Mouse (Mus musculus): ENCODE measurements around the gene Tmem270. TPM values are rescaled to one million over a fixed set of nuclear protein-coding genes. Genes with fewer than 3 reads are reported as not detected.

The Tmem270 gene
- polyA plus RNA-seq, 1 experiment from 2014 or later: not detected

GRCm38 (mm10) chr5:134883077-134883476 is 23.5 kb downstream of the Tmem270 start:
- no peak for ATAC-seq (ENCODE audit: insufficient read depth)

GRCm38 (mm10) chr5:134876801-134877200 is 29.7 kb downstream of the Tmem270 start:
- H3K4me2 ChIP-seq: no peak overlapping the region
- H3K4me1 ChIP-seq (replicated peaks): no peaks in the 10 kb centered on the region
- no peaks in the 10 kb centered on the region for H3K36me3 ChIP-seq (replicated peaks)
- no peak overlapping the region for H3K9ac ChIP-seq
- WGBS (ENCODE audit: insufficient replicate concordance): 56% methylated on average over 10 of the region's 10 CpGs
- H3K27me3 ChIP-seq: no peaks in the 10 kb centered on the region
- no peak overlapping the region for H3K4me3 ChIP-seq (replicated peaks)
- no peak for ATAC-seq (ENCODE audit: insufficient read depth)
- H3K9me3 ChIP-seq (replicated peaks): no peaks in the 10 kb centered on the region
- H3K27ac ChIP-seq (replicated peaks): no peak overlapping the region

More at GRCm38 (mm10) chr5:134883077-134883476, 23.5 kb downstream of the Tmem270 start:
- Histone ChIP-seq H3K36me3 (replicated peaks) (no peaks in the 10 kb centered on the region), H3K27me3 (no peaks in the 10 kb centered on the region), H3K4me3 (replicated peaks) (no peak overlapping the region), H3K4me2 (no peak overlapping the region), H3K4me1 (replicated peaks) (no peaks in the 10 kb centered on the region), H3K9me3 (replicated peaks) (no peaks in the 10 kb centered on the region), H3K27ac (replicated peaks) (no peak overlapping the region), H3K9ac (no peak overlapping the region)
- WGBS (ENCODE audit: insufficient replicate concordance): 56% methylated on average over 3 of the region's 3 CpGs

GRCm38 (mm10) chr5:134875245-134875644 is 31.3 kb downstream of the Tmem270 start:
- Histone ChIP-seq H3K9ac (no peak overlapping the region), H3K27ac (replicated peaks) (no peak overlapping the region), H3K9me3 (replicated peaks) (no peaks in the 10 kb centered on the region), H3K4me3 (replicated peaks) (no peak overlapping the region), H3K4me2 (no peak overlapping the region), H3K4me1 (replicated peaks) (no peaks in the 10 kb centered on the region), H3K36me3 (replicated peaks) (no peaks in the 10 kb centered on the region), H3K27me3 (no peaks in the 10 kb centered on the region)
- WGBS (ENCODE audit: insufficient replicate concordance): 65% methylated on average over 5 of the region's 5 CpGs
- ATAC-seq (ENCODE audit: insufficient read depth): no peak

DNA sequence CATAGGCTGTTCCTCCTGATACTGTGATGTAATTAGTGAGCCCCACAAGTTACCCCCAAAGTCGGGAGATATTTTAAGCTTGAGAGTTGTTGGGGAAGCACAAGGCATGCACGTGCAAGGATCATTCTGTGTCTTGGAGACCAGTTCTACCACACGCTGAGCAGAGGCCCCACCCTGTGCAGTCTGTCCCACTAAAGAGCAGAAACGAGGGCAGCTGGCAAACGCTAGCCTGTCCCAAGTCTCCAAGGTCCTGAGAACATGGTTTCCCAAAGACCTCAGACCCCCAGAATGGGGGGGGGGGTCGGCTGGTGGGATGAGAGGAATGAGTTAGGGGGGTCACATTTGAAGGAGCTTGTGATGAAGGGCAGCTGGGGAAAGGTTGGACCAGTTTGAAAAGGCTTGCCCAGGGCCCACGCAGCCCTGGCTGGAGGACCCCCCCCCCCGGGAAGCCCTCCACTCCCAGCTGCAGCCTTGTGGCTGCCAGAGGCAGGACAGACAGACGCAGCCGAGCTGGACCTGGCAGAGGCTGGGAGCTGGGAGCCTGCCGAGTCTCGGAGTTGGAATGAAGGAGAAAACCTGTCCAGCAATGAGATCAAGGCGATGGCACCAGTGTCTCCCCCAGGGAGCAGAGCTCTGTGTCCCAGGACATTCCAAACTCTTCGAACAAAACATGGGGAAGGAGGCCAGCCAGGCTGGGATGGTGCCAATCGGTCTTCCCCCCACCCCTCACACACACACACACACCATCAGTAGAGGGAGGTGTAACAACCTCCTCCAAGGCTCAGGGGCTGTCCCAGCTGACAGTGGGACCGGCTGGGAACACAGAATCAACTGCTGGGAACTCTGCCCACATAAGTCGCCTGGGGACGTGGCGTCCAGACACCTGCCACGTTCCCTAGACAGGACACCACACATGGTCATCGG is 32.3 kb downstream of the Tmem270 start:
- Histone ChIP-seq H3K4me2 (no peak overlapping the region), H3K27ac (replicated peaks) (no peak overlapping the region), H3K9ac (no peak overlapping the region)

DNA sequence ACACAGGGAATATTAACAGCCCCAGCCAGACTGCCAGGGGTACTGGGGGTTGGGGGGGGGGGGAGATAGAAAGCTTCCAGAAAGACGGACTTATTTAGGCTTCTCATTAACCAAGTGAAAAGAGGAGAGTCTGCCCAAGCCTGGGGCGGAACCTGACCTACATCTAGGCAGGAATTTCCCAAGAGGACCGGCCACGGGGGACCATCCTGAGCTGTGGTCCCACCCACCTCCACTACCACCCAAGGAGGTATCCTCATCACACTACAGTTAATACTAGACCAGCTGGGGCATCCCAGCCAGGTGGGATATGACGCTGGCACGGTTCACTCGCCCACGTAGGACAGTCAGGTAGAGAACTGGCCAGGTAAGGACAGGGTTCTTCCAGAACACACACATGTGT is 33.5 kb downstream of the Tmem270 start:
- Histone ChIP-seq H3K4me1 (replicated peaks) (no peaks in the 10 kb centered on the region), H3K27me3 (no peaks in the 10 kb centered on the region), H3K9ac (no peak overlapping the region), H3K36me3 (replicated peaks) (no peaks in the 10 kb centered on the region), H3K9me3 (replicated peaks) (no peaks in the 10 kb centered on the region), H3K27ac (replicated peaks) (no peak overlapping the region), H3K4me2 (no peak overlapping the region), H3K4me3 (replicated peaks) (no peak overlapping the region)
- WGBS (ENCODE audit: insufficient replicate concordance): 65% methylated on average over 8 of the region's 8 CpGs
- no peak for ATAC-seq (ENCODE audit: insufficient read depth)

More for the DNA sequence above, 32.3 kb downstream of the Tmem270 start:
- no peaks in the 10 kb centered on the region for H3K4me1 ChIP-seq (replicated peaks)
- no peaks in the 10 kb centered on the region for H3K36me3 ChIP-seq (replicated peaks)
- no peaks in the 10 kb centered on the region for H3K27me3 ChIP-seq
- H3K4me3 ChIP-seq (replicated peaks): no peak overlapping the region
- H3K9me3 ChIP-seq (replicated peaks): no peaks in the 10 kb centered on the region
- no peak for ATAC-seq (ENCODE audit: insufficient read depth)
- WGBS (ENCODE audit: insufficient replicate concordance): 58% methylated on average over 21 of the region's 21 CpGs

DNA sequence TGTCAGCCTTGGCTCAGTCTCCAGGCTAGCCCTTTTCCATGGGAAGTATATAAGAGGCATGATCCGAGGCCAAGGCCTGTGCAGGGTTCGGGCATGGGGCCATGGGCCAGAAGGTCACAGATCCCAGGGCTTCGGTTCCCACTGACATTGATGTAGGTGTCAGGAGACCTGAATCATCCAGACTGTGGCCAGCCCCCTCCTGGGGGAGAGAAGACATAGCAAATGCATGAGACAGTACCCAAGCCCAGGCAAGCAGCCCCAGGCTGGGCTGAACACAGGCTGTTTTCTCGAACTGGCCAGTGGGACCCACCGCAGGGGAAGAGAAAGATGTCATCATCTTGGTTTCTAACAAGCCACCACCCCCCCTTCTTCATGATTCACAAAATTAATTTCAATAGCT is 33.9 kb downstream of the Tmem270 start:
- Histone ChIP-seq H3K4me2 (no peak overlapping the region), H3K27ac (replicated peaks) (no peak overlapping the region), H3K4me1 (replicated peaks) (no peaks in the 10 kb centered on the region), H3K36me3 (replicated peaks) (no peaks in the 10 kb centered on the region), H3K9ac (no peak overlapping the region), H3K9me3 (replicated peaks) (no peaks in the 10 kb centered on the region), H3K27me3 (no peaks in the 10 kb centered on the region), H3K4me3 (replicated peaks) (no peak overlapping the region)
- WGBS (ENCODE audit: insufficient replicate concordance): 42% methylated on average over 5 of the region's 5 CpGs
- no peak for ATAC-seq (ENCODE audit: insufficient read depth)

DNA sequence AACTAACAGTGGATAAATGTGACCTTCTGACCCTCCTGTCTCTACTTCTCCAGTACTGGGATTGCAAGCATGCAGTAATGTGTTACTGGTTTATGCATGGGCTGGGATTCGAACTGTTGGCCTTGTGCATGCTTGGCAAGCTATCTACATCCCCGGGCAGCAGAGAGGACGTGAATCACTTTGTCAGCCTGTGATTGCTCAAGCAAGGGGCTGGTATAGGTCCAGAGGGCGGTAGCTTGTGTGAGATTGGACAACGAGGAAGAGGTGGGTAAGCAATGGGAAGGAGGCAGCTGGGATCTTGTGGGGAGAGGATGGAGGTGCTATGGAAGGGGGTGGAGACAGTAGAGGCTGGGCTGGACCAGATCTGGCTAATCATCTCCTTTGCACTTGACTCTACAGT is 38.0 kb downstream of the Tmem270 start:
- WGBS (ENCODE audit: insufficient replicate concordance): 44% methylated on average over 5 of the region's 5 CpGs
- Histone ChIP-seq H3K4me3 (replicated peaks) (no peak overlapping the region), H3K9me3 (replicated peaks) (no peaks in the 10 kb centered on the region), H3K36me3 (replicated peaks) (no peaks in the 10 kb centered on the region), H3K9ac (no peak overlapping the region), H3K4me2 (no peak overlapping the region), H3K27ac (replicated peaks) (no peak overlapping the region), H3K4me1 (replicated peaks) (no peaks in the 10 kb centered on the region), H3K27me3 (no peaks in the 10 kb centered on the region)
- no peak for ATAC-seq (ENCODE audit: insufficient read depth)

DNA sequence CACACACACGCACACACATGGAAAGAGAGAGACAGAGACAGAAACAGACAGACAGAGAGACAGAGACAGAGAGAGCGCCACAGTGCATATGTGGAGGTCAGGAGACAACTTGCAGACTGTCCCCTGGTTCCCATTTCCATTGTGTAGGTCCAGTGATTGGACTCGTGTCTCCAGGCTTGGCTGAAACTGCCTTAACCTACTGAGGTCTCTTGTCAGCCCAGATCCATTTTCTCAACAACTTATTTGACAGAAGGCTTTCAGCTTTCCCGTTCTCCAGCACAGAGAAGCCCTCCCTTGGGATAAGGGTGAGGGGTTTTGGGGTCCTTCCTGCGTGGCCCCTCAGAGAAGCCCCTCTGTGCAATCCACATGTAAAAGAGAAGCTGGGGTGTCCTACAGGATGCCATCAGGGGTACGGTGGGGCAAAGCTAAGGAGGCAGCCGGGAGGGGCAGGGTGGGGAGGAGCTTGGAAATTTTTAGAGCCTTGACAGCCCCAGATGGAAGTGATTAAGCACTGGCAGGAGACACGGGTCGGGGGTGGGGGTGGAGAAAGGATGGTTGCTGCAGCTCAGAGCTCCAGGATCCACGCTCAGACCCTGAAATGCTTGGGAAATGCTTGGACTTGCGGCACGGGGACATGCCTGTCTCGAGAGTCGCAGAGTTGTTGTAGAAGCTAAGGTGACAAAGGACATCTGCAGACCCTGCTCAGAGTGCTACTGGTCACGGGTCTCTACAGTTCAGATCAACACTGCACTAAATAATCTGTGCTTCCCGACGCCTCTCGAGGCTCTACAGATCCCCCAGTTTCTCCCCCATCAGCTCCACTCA is 39.0 kb downstream of the Tmem270 start:
- Histone ChIP-seq H3K4me3 (replicated peaks) (no peak overlapping the region), H3K27ac (replicated peaks) (no peak overlapping the region), H3K27me3 (no peaks in the 10 kb centered on the region), H3K9me3 (replicated peaks) (no peaks in the 10 kb centered on the region), H3K36me3 (replicated peaks) (no peaks in the 10 kb centered on the region), H3K4me1 (replicated peaks) (no peaks in the 10 kb centered on the region), H3K4me2 (no peak overlapping the region), H3K9ac (no peak overlapping the region)
- WGBS (ENCODE audit: insufficient replicate concordance): 43% methylated on average over 18 of the region's 18 CpGs
- ATAC-seq (ENCODE audit: insufficient read depth): no peak

GRCm38 (mm10) chr5:134865158-134865557 is 41.4 kb downstream of the Tmem270 start:
- WGBS (ENCODE audit: insufficient replicate concordance): 65% methylated on average over 8 of the region's 8 CpGs

GRCm38 (mm10) chr5:134861902-134862497 is 44.5 kb downstream of the Tmem270 start:
- Histone ChIP-seq H3K4me2 (no peak overlapping the region), H3K9me3 (replicated peaks) (no peaks in the 10 kb centered on the region), H3K4me3 (replicated peaks) (no peak overlapping the region), H3K9ac (no peak overlapping the region), H3K27me3 (no peaks in the 10 kb centered on the region), H3K27ac (replicated peaks) (no peak overlapping the region), H3K36me3 (replicated peaks) (no peaks in the 10 kb centered on the region), H3K4me1 (replicated peaks) (no peaks in the 10 kb centered on the region)
- 66% methylated on average over 16 of the region's 16 CpGs for WGBS (ENCODE audit: insufficient replicate concordance)
- no peak for ATAC-seq (ENCODE audit: insufficient read depth)

More at GRCm38 (mm10) chr5:134865158-134865557, 41.4 kb downstream of the Tmem270 start:
- no peaks in the 10 kb centered on the region for H3K9me3 ChIP-seq (replicated peaks)
- no peak overlapping the region for H3K4me2 ChIP-seq
- H3K27ac ChIP-seq (replicated peaks): no peak overlapping the region
- H3K4me1 ChIP-seq (replicated peaks): no peaks in the 10 kb centered on the region
- no peaks in the 10 kb centered on the region for H3K27me3 ChIP-seq
- no peak overlapping the region for H3K4me3 ChIP-seq (replicated peaks)
- ATAC-seq (ENCODE audit: insufficient read depth): no peak
- H3K9ac ChIP-seq: no peak overlapping the region
- H3K36me3 ChIP-seq (replicated peaks): no peaks in the 10 kb centered on the region

- H3K36me3 ChIP-seq (replicated peaks): no peaks in the 10 kb centered on the region
- H3K27me3 ChIP-seq: no peaks in the 10 kb centered on the region
- H3K4me2 ChIP-seq: no peak overlapping the region
- no peak overlapping the region for H3K27ac ChIP-seq (replicated peaks)
- no peak overlapping the region for H3K9ac ChIP-seq
- H3K9me3 ChIP-seq (replicated peaks): no peaks in the 10 kb centered on the region
- WGBS (ENCODE audit: insufficient replicate concordance): 54% methylated on average over 5 of the region's 5 CpGs
- no peak overlapping the region for H3K4me3 ChIP-seq (replicated peaks)
- ATAC-seq (ENCODE audit: insufficient read depth): no peak
- no peaks in the 10 kb centered on the region for H3K4me1 ChIP-seq (replicated peaks)
Measured at GRCm38 (mm10) chr5:134859193-134859592, 47.3 kb downstream of the Tmem270 start.
